8 mouse cellular contexts compared by ENCODE assay signal in genomic region chr5:129583761-129584582, GRCm38 (mm10). TPM values are rescaled to one million over a fixed set of nuclear protein-coding genes. Genes with fewer than 3 reads are reported as not detected.
DNase-seq lines count a peak whose midpoint lies in the region; ATAC-seq and TF ChIP-seq lines count a peak whose summit lies in the region.

Gene Mmp17, plus strand, starts transcription at chr5:129584169.

- no peaks in the 10 kb centered on the region for H3K36me3 ChIP-seq in forebrain, embryonic 10.5 days (replicated peaks)
- H3K36me3 ChIP-seq in heart, embryonic 14.5 days (ENCODE audit: control insufficient read depth, insufficient read depth, low read length): no peaks in the 10 kb centered on the region
- no peaks in the 10 kb centered on the region for H3K36me3 ChIP-seq in liver, embryonic 11.5 days (ENCODE audit: control insufficient read depth, insufficient read depth, low read length)
- no peaks in the 10 kb centered on the region for H3K36me3 ChIP-seq in myocyte (ENCODE audit: control insufficient read depth, insufficient read depth)

- H3K79me2 ChIP-seq in myocyte (ENCODE audit: control insufficient read depth, insufficient read depth): no peaks in the 10 kb centered on the region

- H3K27ac ChIP-seq in forebrain, embryonic 10.5 days: peak within 1 kb of the TSS; percentile 85
- no peak within 1 kb of the TSS for H3K27ac ChIP-seq in heart, embryonic 14.5 days (replicated peaks in 1 of 2; ENCODE audit: control insufficient read depth in 1 of 2, insufficient read depth in 1 of 2, low read depth in 2 of 2, low read length in 2 of 2)
- no peak within 1 kb of the TSS for H3K27ac ChIP-seq in liver, embryonic 11.5 days (ENCODE audit: low read depth, low read length)

- peak within 1 kb of the TSS; percentile 84 for H3K4me3 ChIP-seq in forebrain, embryonic 10.5 days
- H3K4me3 ChIP-seq in heart, embryonic 14.5 days (ENCODE audit: control insufficient read depth in 1 of 2, insufficient read depth in 1 of 2, low read depth in 1 of 2, low read length in 2 of 2): peak within 1 kb of the TSS; percentile 69 to 72
- peak within 1 kb of the TSS; percentile 71 for H3K4me3 ChIP-seq in liver, embryonic 11.5 days (ENCODE audit: low read depth, low read length)
- H3K4me3 ChIP-seq in myocyte: peak within 1 kb of the TSS; percentile 15

- H3K9ac ChIP-seq in heart, embryonic 14.5 days (ENCODE audit: low read length): peak within 1 kb of the TSS; percentile 67
- peak within 1 kb of the TSS; percentile 60 for H3K9ac ChIP-seq in liver, embryonic 11.5 days (ENCODE audit: low read depth, low read length)

- peak; percentile 76 to 89 for DNase-seq in CD8-positive naive resting alpha-beta T cell, adult 2 months (ENCODE audit: low read depth in 2 of 2, low spot score in 2 of 2)
- DNase-seq in c-Kit-positive CD71-negative TER-119-negative erythroid progenitor cells, embryonic 14.5 days (ENCODE audit: low read depth): peak; percentile 73
- DNase-seq in forebrain, embryonic 10.5 days (ENCODE audit: extremely low spot score, low spot score): peak; percentile 85
- peak; percentile 92 for DNase-seq in kidney, postnatal 10 days
- DNase-seq in liver, embryonic 11.5 days (ENCODE audit: low spot score): peak; percentile 91
- DNase-seq in spleen, postnatal 4 days (ENCODE audit: low spot score in 2 of 2): peak; percentile 78 to 89

- H3ac ChIP-seq in myocyte (ENCODE audit: control insufficient read depth, insufficient read length): peak within 1 kb of the TSS; percentile 28

- under 1% methylated on average over 80 of the region's 80 CpGs for WGBS in forebrain, embryonic 10.5 days
- under 1% methylated on average over 80 of the region's 80 CpGs for WGBS in heart, embryonic 14.5 days
- WGBS in liver, embryonic 11.5 days: under 1% methylated on average over 76 of the region's 80 CpGs

- peaks cover 77% of the 10 kb centered on the region for H3K27me3 ChIP-seq in forebrain, embryonic 10.5 days (ENCODE audit: poor library complexity, severe bottlenecking)
- H3K27me3 ChIP-seq in heart, embryonic 14.5 days (ENCODE audit: control insufficient read depth, insufficient read depth, low read length): peaks cover 60% of the 10 kb centered on the region
- H3K27me3 ChIP-seq in liver, embryonic 11.5 days (replicated peaks; ENCODE audit: control insufficient read depth, insufficient read depth, low read length): peaks cover 72% of the 10 kb centered on the region
- H3K27me3 ChIP-seq in myocyte (ENCODE audit: control insufficient read depth, insufficient read depth, insufficient read length): peaks cover 67% of the 10 kb centered on the region

- H3K4me1 ChIP-seq in forebrain, embryonic 10.5 days: peaks cover 40% of the 10 kb centered on the region
- peaks cover 0 to 23% of the 10 kb centered on the region in 2 experiments; a peak in 3 of 4 replicates for H3K4me1 ChIP-seq in heart, embryonic 14.5 days (ENCODE audit: control insufficient read depth in 2 of 2, insufficient read depth in 2 of 2, low read length in 2 of 2)
- peaks cover 21% of the 10 kb centered on the region for H3K4me1 ChIP-seq in liver, embryonic 11.5 days (replicated peaks; ENCODE audit: control insufficient read depth, insufficient read depth, low read length)

- H3K4me2 ChIP-seq in heart, embryonic 14.5 days (ENCODE audit: low read length): peak within 1 kb of the TSS; percentile 100
- peak within 1 kb of the TSS; percentile 100 for H3K4me2 ChIP-seq in liver, embryonic 11.5 days
- peak within 1 kb of the TSS; percentile 89 for H3K4me2 ChIP-seq in myocyte (ENCODE audit: low read depth)

- H3K9me3 ChIP-seq in forebrain, embryonic 10.5 days: no peaks in the 10 kb centered on the region
- no peaks in the 10 kb centered on the region for H3K9me3 ChIP-seq in heart, embryonic 14.5 days (ENCODE audit: control insufficient read depth, low read length)
- no peaks in the 10 kb centered on the region for H3K9me3 ChIP-seq in liver, embryonic 11.5 days (ENCODE audit: control insufficient read depth, low read length)

- ATAC-seq in heart, embryonic 14.5 days (ENCODE audit: insufficient number of reproducible peaks, insufficient read depth, low FRiP score, low read depth): peak; percentile 87
- peak; percentile 94 for ATAC-seq in liver, embryonic 11.5 days (replicated peaks; ENCODE audit: low FRiP score)

- TF ChIP-seq POLR2A in myocyte (IDR thresholded peaks at IDR 0.05; ENCODE audit: insufficient read length, low read depth): peak; percentile 18

TF ChIP-seq in myocyte, 11 proteins besides CTCF, POLR2A, EP300 and RAD21:
- TF ChIP-seq REST (IDR thresholded peaks at IDR 0.05; ENCODE audit: insufficient read depth, insufficient read length) (no peak), TCF12 (IDR thresholded peaks at IDR 0.05; ENCODE audit: insufficient read depth, poor library complexity, severe bottlenecking) (no peak), MYOG (IDR thresholded peaks at IDR 0.05; ENCODE audit: control insufficient read depth in 1 of 3, insufficient read depth in 1 of 3, insufficient read length in 2 of 3, low read depth in 2 of 3) (no peak), USF1 (IDR thresholded peaks at IDR 0.05; ENCODE audit: low read depth) (no peak), CEBPB (IDR thresholded peaks at IDR 0.05; ENCODE audit: insufficient read depth, poor library complexity, severe bottlenecking) (no peak), SRF (IDR thresholded peaks at IDR 0.05; ENCODE audit: control insufficient read depth, insufficient read length, low read depth) (no peak), POLR2AphosphoS2 (IDR thresholded peaks at IDR 0.05; ENCODE audit: insufficient read length, low read depth) (no peak), TCF3 (IDR thresholded peaks at IDR 0.05; ENCODE audit: insufficient read length, low read depth) (no peak), MYOD1 (IDR thresholded peaks at IDR 0.05; ENCODE audit: control insufficient read depth in 1 of 3, insufficient read length in 2 of 3, low read depth in 2 of 3) (no peak), MAX (IDR thresholded peaks at IDR 0.05; ENCODE audit: low read depth) (no peak), E2F4 (IDR thresholded peaks at IDR 0.05; ENCODE audit: insufficient read depth) (no peak)

RNA-seq across cellular contexts. Expression of gene Mmp17, which starts in this region (rescaled TPM):
- 2.9 and 3.4 TPM in 2 replicates for polyA plus RNA-seq in forebrain, embryonic 10.5 days (2016; fragmentation: Nextera tagmentation; extraction: Ambion mirVana)
- 1.1 TPM in 2 replicates for polyA plus RNA-seq in heart, embryonic 14.5 days (2014; fragmentation: Nextera tagmentation; extraction: Ambion mirVana)
- polyA plus RNA-seq in liver, embryonic 11.5 days (2014; fragmentation: Nextera tagmentation; extraction: Ambion mirVana): 0.44 and 0.67 TPM in 2 replicates
- 0.35 TPM for polyA plus RNA-seq in myocyte (2012; fragmentation: generic; extraction: Trizol)

Comparison
In these comparisons a context has a peak if more than half of its experiments do, and no peak if none do; other contexts are left out.
1. Peak in DNase-seq, ATAC-seq, H3K4me3 ChIP-seq, H3K9ac ChIP-seq and H3K4me2 ChIP-seq in liver, embryonic 11.5 days; RNA of the gene not detected or under 1 TPM.
2. H3K4me3 ChIP-seq: peak in every context shown above with its lines; median percentile 84 in forebrain, embryonic 10.5 days; 71 in liver, embryonic 11.5 days; 70 in heart, embryonic 14.5 days; 15 in myocyte.